Mouse (Mus musculus): ENCODE data around the gene Map2k5.

Gene Map2k5

GRCm38 (mm10) chr9:63250841-63251626, 126.7 kb downstream of the Map2k5 start:
- no peak for DNase-seq

DNA sequence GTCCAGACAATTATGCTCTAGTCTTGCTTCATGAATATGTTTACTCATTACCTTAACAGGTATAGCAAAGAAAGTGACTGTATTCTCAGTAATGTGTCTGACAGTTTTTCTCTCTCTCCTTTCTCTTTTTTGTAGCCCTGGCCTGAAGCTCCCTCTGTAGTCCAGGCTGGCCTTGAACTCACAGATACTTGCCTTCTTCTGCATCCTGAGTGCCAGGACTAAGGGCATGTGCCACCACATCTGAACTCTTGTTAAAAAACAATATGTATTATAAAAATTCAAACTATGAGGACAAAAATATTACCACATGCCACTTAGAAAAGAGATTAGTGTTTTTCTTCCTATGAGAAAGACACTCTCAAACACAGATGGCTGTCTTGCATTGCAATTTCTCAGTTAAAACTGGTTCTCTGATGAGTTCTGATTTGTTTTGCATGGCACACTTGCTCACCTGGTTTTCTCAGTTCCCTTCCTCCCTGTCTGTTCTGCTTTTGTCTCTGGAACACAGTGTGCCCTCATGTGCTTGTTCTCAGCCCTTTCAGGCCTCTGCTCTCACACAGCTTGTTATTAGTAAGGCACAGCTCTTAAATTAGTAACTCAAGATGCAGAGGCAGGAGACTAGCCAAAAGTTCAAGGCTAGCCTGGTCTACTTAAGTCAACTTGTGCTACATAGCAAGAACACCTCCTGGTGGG, 129.5 kb downstream of the Map2k5 start:
- no peak for DNase-seq

DNA sequence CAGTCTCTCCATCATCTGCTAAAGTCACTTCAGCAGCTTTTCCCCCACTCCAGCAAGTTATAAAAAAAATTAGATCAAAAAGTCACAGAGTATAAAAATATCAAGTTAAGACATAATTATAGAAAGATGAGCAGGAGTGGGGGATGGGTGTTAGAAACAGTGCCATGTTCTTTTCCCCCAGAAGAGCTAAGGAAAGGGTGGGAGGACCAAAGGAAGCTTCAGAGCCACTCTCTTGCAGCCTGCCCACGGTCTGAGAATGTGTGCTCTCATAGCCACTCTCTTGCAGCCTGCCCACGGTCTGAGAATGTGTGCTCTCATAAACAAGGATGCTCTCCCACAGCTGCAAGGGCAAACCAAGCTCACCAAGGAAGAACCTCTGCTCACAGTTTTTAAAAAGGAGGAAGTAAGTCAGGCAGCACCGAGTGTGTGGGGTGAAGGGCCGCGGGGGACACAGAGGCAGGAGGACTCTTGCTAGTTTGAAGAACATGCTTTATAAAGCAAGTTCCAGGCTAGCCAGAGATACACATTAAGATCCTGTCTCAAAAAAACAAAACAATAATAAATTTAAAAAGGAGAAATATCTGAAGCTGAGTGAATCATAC, 131.0 kb downstream of the Map2k5 start:
- no peak for DNase-seq

- DNase-seq, result no peak
These were observed 135.7 kb downstream of the Map2k5 start for GRCm38 (mm10) chr9:63241961-63242360.

- no peak for DNase-seq
These were observed 136.5 kb downstream of the Map2k5 start for GRCm38 (mm10) chr9:63241241-63241640.

GRCm38 (mm10) chr9:63234356-63234755, 143.3 kb downstream of the Map2k5 start:
- no peak for DNase-seq

GRCm38 (mm10) chr9:63230289-63230688, 147.4 kb downstream of the Map2k5 start:
- no peak for DNase-seq

- no peak for DNase-seq
These were observed 148.6 kb downstream of the Map2k5 start for GRCm38 (mm10) chr9:63229124-63229523.

- DNase-seq, result no peak
These were observed 155.5 kb downstream of the Map2k5 start for GRCm38 (mm10) chr9:63222161-63222560.

DNA sequence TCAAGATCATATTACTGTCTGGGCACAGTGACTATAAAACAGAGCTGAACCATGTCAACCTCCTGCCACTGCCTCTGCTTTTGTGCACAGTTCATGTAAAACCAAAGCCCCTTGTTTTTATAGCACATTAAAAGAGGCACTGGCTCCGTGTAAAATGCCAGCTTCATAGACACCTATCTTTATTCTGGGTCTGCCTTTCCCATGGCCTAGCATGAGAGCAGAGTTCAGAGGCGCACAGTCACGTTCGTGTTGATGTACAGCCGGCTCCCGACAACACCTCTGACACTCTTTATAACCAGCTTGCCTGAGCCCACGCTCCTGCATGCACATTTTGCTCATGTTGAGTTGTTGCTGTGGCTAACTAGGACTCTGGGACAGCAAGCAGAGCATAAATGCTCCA, 157.9 kb downstream of the Map2k5 start:
- no peak for DNase-seq

DNA sequence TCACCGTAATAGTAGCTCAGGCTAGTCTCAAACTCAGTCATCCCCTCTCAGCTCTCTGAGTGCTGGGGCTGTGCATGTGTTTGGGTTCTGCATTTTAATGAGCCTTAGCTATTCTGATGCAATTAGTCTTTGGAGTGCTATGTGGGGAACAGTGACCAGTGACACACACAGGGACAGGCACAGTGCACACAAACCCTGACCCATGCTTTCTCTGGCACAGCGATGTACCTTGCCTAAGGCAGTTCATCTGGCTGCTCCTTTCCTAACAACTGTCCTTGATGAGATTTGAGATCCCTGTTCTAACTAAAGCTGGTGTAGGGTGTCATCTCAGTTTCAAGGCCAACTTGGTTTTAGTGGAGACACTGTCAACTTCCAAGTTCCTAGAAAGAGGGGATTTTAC, 162.7 kb downstream of the Map2k5 start:
- DNase-seq, result no peak

GRCm38 (mm10) chr9:63206769-63207276, 170.9 kb downstream of the Map2k5 start:
- DNase-seq, result no peak

DNA sequence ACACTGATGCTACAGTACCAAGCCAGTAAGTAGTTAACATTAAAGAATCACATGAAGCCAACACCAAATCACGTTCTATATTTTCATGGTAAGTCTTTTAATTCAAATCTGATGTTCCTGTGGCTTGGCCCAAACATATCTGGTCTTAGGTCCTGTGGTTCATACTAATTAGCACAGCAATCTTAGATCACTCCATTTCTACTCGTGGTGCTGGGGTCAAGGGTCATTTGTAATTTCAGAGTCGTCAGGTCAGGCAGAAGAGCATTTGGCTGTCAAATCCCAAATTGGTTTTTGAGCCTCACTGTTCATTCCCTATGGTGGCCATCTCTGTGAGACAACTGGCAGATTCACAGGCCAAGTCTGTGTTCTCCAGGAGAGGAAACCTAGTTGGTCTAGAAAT, 174.2 kb downstream of the Map2k5 start:
- no peak for DNase-seq

- DNase-seq, result no peak
These were observed 176.1 kb downstream of the Map2k5 start for GRCm38 (mm10) chr9:63201376-63202323.

GRCm38 (mm10) chr9:63197252-63197651, 180.4 kb downstream of the Map2k5 start:
- DNase-seq, result no peak

GRCm38 (mm10) chr9:63196114-63196682, 181.5 kb downstream of the Map2k5 start:
- DNase-seq, result no peak

- no peak for DNase-seq
These were observed 182.2 kb downstream of the Map2k5 start for GRCm38 (mm10) chr9:63195523-63195922.

GRCm38 (mm10) chr9:63194791-63195190, 182.9 kb downstream of the Map2k5 start:
- DNase-seq, result no peak

DNA sequence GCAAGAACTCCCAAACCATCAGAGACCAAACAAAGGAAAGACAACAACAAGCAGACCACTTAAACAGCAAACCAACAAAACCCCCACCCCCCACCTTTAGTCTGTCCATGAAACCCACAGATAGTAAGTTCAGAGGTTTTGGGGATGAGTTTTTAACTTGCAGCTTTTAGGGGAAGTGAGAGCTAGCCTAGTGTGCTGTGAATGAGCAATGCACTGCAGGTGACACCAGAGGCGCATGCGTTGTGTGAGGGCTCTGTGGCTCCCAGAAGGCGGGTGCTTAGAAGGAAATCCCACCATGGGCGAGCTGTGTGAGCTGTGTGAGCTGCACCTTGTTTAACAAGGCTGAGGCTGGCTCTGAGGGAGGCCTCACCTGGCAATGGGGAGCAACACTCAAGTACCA, 184.9 kb downstream of the Map2k5 start:
- no peak for DNase-seq

DNA sequence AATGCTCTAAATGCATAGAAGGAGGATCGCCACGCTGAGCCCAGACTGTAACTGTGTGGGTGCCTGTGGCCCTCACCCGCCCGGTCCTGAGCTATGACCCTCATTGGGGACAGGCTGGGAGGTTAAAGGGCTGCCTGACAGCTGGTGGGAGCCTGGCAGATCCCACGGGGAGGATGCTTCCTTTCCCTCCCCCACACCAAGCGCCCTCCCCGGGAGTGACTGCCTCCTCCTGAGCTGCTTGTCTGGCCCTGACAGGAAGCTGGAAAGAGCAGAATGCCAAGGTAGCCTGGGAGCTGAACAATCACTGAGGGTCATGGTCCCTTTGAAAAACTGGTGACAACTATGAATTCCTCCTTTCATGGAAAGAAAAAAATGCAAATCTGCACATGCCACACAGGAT, 190.4 kb downstream of the Map2k5 start:
- no peak for DNase-seq

GRCm38 (mm10) chr9:63185249-63185648, 192.5 kb downstream of the Map2k5 start:
- no peak for DNase-seq

DNA sequence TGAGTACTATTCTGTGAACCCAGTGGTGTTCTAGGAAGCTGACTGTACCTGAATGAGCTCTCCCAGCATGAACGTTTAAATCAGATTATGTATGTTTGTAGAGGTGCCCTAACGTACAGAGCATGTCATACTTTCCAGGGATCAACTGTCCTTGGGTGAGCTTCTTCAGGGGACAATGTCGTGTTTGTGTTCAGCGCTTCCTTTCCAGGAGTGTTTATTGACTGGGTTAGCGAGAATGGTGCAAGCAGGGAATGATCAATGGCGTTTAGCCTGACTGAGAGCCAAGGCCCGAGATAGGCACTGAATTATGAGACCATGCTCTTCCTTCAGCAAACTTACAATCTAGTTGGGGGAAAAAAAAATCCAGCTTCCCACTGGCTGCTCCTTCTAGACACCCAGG, 193.8 kb downstream of the Map2k5 start:
- no peak for DNase-seq
